ENCODE assay signal across 20 mouse cellular contexts in the genomic region with DNA sequence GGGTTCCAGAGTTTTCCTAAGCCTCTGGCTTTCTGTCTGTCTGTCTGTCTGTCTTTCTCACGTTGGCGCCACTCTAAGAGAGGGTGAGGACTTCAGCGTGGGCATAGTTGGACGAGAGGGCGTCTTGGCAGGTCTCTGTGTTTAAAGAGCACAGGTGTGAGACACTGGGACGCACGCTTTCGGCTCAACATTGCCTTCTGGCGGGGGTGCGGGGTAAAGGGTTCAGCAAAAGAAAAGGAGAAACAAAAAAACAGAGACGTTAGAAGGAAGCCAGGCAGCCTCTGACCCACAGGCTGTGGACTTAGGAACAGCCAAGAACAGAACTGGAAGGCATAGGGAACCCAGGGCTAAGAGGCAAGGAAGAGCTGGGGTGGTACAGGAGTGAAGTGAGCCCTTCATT. TPM values are rescaled to one million over a fixed set of nuclear protein-coding genes. Genes with fewer than 3 reads are reported as not detected.
DNase-seq lines count a peak whose midpoint lies in the region; TF ChIP-seq lines count a peak whose summit lies in the region.
"Had no signal": no experiment of that assay in that cellular context is flagged by ENCODE, and none has a peak within 500 bp of the region (broad histone marks: within the 10 kb centered on the region; RNA-seq: fewer than 3 reads in every experiment).

No protein-coding gene starts in this region.

- no peak for TF ChIP-seq CTCF in layer of hippocampus, adult 2 months (conservative IDR thresholded peaks at IDR 0.05)
- TF ChIP-seq CTCF in MEL (IDR thresholded peaks at IDR 0.05 in 2 of 3, conservative IDR thresholded peaks at IDR 0.05 in 1 of 3; ENCODE audit: control insufficient read depth in 1 of 3, insufficient read depth in 1 of 3, low read depth in 2 of 3, low read length in 3 of 3, poor library complexity in 1 of 3, severe bottlenecking in 1 of 3), result no peak

- no peaks in the 10 kb centered on the region; a peak in 1 of 4 replicates for H3K4me1 ChIP-seq in MEL (ENCODE audit: control insufficient read depth in 1 of 2, insufficient read depth in 2 of 2, low read length in 2 of 2)

- no peak for TF ChIP-seq RAD21 in MEL (IDR thresholded peaks at IDR 0.05; ENCODE audit: low read depth, low read length)

- H3K36me3 ChIP-seq in MEL (ENCODE audit: control insufficient read depth in 1 of 2, insufficient read depth in 2 of 2, low read length in 2 of 2), result no peaks in the 10 kb centered on the region
- H3K36me3 ChIP-seq: embryonic facial prominence, embryonic 10.5 days; embryonic facial prominence, embryonic 12.5 days; G1E had no signal

- H3K9me3 ChIP-seq in MEL (replicated peaks; ENCODE audit: insufficient read depth, low read length), result no peaks in the 10 kb centered on the region
- H3K9me3 ChIP-seq: embryonic facial prominence, embryonic 10.5 days; embryonic facial prominence, embryonic 12.5 days; forebrain, embryonic 13.5 days; G1E had no signal

- no peak for TF ChIP-seq POLR2A in MEL (IDR thresholded peaks at IDR 0.05; ENCODE audit: control insufficient read depth in 1 of 2, insufficient read depth in 1 of 2, low read depth in 1 of 2, low read length in 2 of 2, poor library complexity in 1 of 2)

- no peak overlapping the region for H3K4me3 ChIP-seq in layer of hippocampus, adult 2 months
- H3K4me3 ChIP-seq in MEL (ENCODE audit: control insufficient read depth in 1 of 2, insufficient read depth in 1 of 2, low read depth in 2 of 2, low read length in 2 of 2), result no peak overlapping the region
- H3K4me3 ChIP-seq: embryonic facial prominence, embryonic 10.5 days; embryonic facial prominence, embryonic 12.5 days; forebrain, embryonic 13.5 days had no signal

- H3K9ac ChIP-seq in MEL (ENCODE audit: control insufficient read depth, low read depth, low read length, poor library complexity, severe bottlenecking), result no peak overlapping the region
- H3K9ac ChIP-seq: embryonic facial prominence, embryonic 12.5 days; forebrain, embryonic 13.5 days had no signal

- no peaks in the 10 kb centered on the region for H3K79me2 ChIP-seq in MEL (ENCODE audit: control insufficient read depth, insufficient read depth, low read length, poor library complexity)

- no peak for DNase-seq in layer of hippocampus, adult 2 months (ENCODE audit: low spot score in 2 of 2)
- DNase-seq in layer of hippocampus, postnatal 36 days, result no peak
- DNase-seq in A20 (ENCODE audit: low read depth, low spot score), result peak; percentile 36
- no peak for DNase-seq in MEL (ENCODE audit: low read depth, low spot score)
- DNase-seq in retina, embryonic 14.5 days (ENCODE audit: low spot score), result no peak
- no peak for DNase-seq in urinary bladder, postnatal 36 days (ENCODE audit: low spot score in 2 of 2)
- DNase-seq: adrenal gland, adult 8-10 months; adrenal gland, postnatal 14 days; adrenal gland, postnatal 36 days; cerebellum, adult 11-12 months; cerebellum, adult 2 months; cerebellum, adult 9-10 months; cerebellum, postnatal 10 days; cerebellum, postnatal 25 days had no signal

- H3K27me3 ChIP-seq in MEL (ENCODE audit: control insufficient read depth in 1 of 2, insufficient read depth in 2 of 2, low read length in 2 of 2), result peaks cover 0 to 6% of the 10 kb centered on the region in 2 experiments; a peak in 2 of 4 replicates
- H3K27me3 ChIP-seq: embryonic facial prominence, embryonic 12.5 days; forebrain, embryonic 13.5 days had no signal

- H3K27ac ChIP-seq in layer of hippocampus, adult 2 months, result peak overlapping the region; percentile 53
- H3K27ac ChIP-seq in MEL (ENCODE audit: control insufficient read depth, low read depth, low read length), result no peak overlapping the region
- H3K27ac ChIP-seq: embryonic facial prominence, embryonic 10.5 days; embryonic facial prominence, embryonic 12.5 days; forebrain, embryonic 13.5 days had no signal

- TF ChIP-seq EP300 in MEL (IDR thresholded peaks at IDR 0.05; ENCODE audit: low read depth in 1 of 2, low read length in 2 of 2), result no peak

TF ChIP-seq in MEL, 35 proteins besides CTCF, POLR2A, EP300 and RAD21:
- TF ChIP-seq SMC3 (IDR thresholded peaks at IDR 0.05; ENCODE audit: low read depth, low read length) (peak; percentile 12; the same call in 1 of the 2 replicates), MYC (IDR thresholded peaks at IDR 0.05; ENCODE audit: low read depth, low read length) (no peak)

RNA-seq across cellular contexts. Expression of gene Kcnc4, which starts 20.1 kb away (rescaled TPM):
- 10 to 100 TPM; 59.1 to 62.3 TPM for total RNA-seq in layer of hippocampus, adult 2 months (2021)
- total RNA-seq in layer of hippocampus, postnatal 36 days (2021), result 10 to 100 TPM; 55.5 to 60.2 TPM
- total RNA-seq in MEL (2012; rRNA removed), result not detected in 2 replicates
- polyA plus RNA-seq in MEL (2012; ENCODE audit: insufficient read depth in 1 of 2, insufficient read length in 2 of 2, low read depth in 1 of 2, low replicate concordance in 2 of 2, missing spikeins in 1 of 2), result not detected
- polyA plus RNA-seq: activated CD4-positive, CD25-positive, alpha-beta regulatory T cell, adult 4 months; C2C12; G1E had no signal

Comparison
In these comparisons a context has a peak if more than half of its experiments do, and no peak if none do; other contexts are left out.
1. RNA of gene Kcnc4, which starts 20.1 kb away (total RNA-seq): 59.1 to 62.3 TPM in layer of hippocampus, adult 2 months and 55.5 to 60.2 TPM in layer of hippocampus, postnatal 36 days; not detected in MEL; every median in the first group is over 10 times any median in the second.